In genomic region chr7:139727072-139727471, GRCm38 (mm10) we compare ENCODE assay signal across 35 mouse cellular contexts. TPM values are rescaled to one million over a fixed set of nuclear protein-coding genes. Genes with fewer than 3 reads are reported as not detected.
"Had no signal": no experiment of that assay in that cellular context is flagged by ENCODE, and none has a peak within 500 bp of the region (broad histone marks: within the 10 kb centered on the region; RNA-seq: fewer than 3 reads in every experiment).

No protein-coding gene starts in this region.

- DNase-seq: heart, postnatal 10 days; heart, postnatal 14 days; heart, postnatal 36 days; heart, postnatal 4 days; kidney, adult 11 months; kidney, adult 18-20 months; kidney, adult 2 months; kidney, adult 8-10 months; kidney, adult 9 months; kidney, postnatal 10 days; kidney, postnatal 14 days; kidney, postnatal 25 days; kidney, postnatal 36 days; kidney, postnatal 4 days; layer of hippocampus, adult 9-11 months; layer of hippocampus, postnatal 36 days had no signal

- H3K4me3 ChIP-seq: heart, embryonic 10.5 days; heart, embryonic 12.5 days; heart, embryonic 13.5 days; heart, embryonic 15.5 days; hindbrain, embryonic 10.5 days; hindbrain, embryonic 12.5 days; hindbrain, embryonic 13.5 days; hindbrain, embryonic 15.5 days; intestine, embryonic 15.5 days; kidney, embryonic 15.5 days; layer of hippocampus, adult 2 months had no signal

- H3K4me1 ChIP-seq: heart, embryonic 13.5 days had no signal

RNA-seq across cellular contexts. Expression of gene Cfap46, which starts 43.5 kb away (rescaled TPM):
- total RNA-seq: heart, postnatal 4 days; hematopoietic stem cell, adult 5-6 weeks had no signal
- polyA plus RNA-seq: heart, embryonic 11.5 days; heart, embryonic 13.5 days; heart, embryonic 14.5 days; heart, postnatal 0 days; inflammation-experienced regulatory T-cells, adult 6 months; intestine, postnatal 0 days; kidney, postnatal 0 days; large intestine, adult 2 months had no signal
